Mouse (Mus musculus) cerebellum, postnatal 25 days (tissue): Measurements from ENCODE around the gene Omp.

Experiments
- DNase-seq, 2 experiments: peaks; one replicate each; pipeline ENCODE4 v3.0.0; 2021; ENCODE audit warnings: mixed read lengths in 2 of 2

The Omp gene

GRCm38 (mm10) chr7:98139216-98139615, 6.1 kb downstream of the Omp start:
- no peak for DNase-seq

- DNase-seq, result no peak
These were observed 7.3 kb downstream of the Omp start for GRCm38 (mm10) chr7:98137995-98138394.

- DNase-seq, result no peak
These were observed 7.7 kb downstream of the Omp start for GRCm38 (mm10) chr7:98137583-98137982.

GRCm38 (mm10) chr7:98131751-98132150, 13.6 kb downstream of the Omp start:
- DNase-seq, result no peak

- DNase-seq, result peak in 1 of 2 experiments; percentile 62
These were observed 19.8 kb downstream of the Omp start for GRCm38 (mm10) chr7:98125473-98125872.

- no peak for DNase-seq
These were observed 20.6 kb downstream of the Omp start for GRCm38 (mm10) chr7:98124701-98125100.

GRCm38 (mm10) chr7:98121673-98122072, 23.6 kb downstream of the Omp start:
- peak in 1 of 2 experiments; percentile 42 for DNase-seq

GRCm38 (mm10) chr7:98121241-98121640, 24.1 kb downstream of the Omp start:
- no peak for DNase-seq

- DNase-seq, result peak; percentile 85 to 87
These were observed 25.0 kb downstream of the Omp start for GRCm38 (mm10) chr7:98120325-98120724.

GRCm38 (mm10) chr7:98119961-98120232, 25.4 kb downstream of the Omp start:
- no peak for DNase-seq

- DNase-seq, result no peak
These were observed 25.9 kb downstream of the Omp start, which contains the start of gene Myo7a for GRCm38 (mm10) chr7:98119179-98119960. Myo7a (minus strand) TSS chr7:98119524.

- DNase-seq, result peak; percentile 62 to 79
These were observed 28.2 kb downstream of the Omp start for GRCm38 (mm10) chr7:98117012-98117660.

GRCm38 (mm10) chr7:98114656-98115055, 30.6 kb downstream of the Omp start:
- no peak for DNase-seq

- peak in 1 of 2 experiments; percentile 42 for DNase-seq
These were observed 34.1 kb downstream of the Omp start for GRCm38 (mm10) chr7:98111233-98111632.

- peak; percentile 65 to 67 for DNase-seq
These were observed 35.5 kb downstream of the Omp start for GRCm38 (mm10) chr7:98109771-98110170.

- DNase-seq, result peak; percentile 78 to 79
These were observed 36.5 kb downstream of the Omp start for GRCm38 (mm10) chr7:98108636-98109430.

- no peak for DNase-seq
These were observed 39.0 kb downstream of the Omp start for GRCm38 (mm10) chr7:98106272-98106671.

GRCm38 (mm10) chr7:98104481-98105435, 40.5 kb downstream of the Omp start:
- no peak for DNase-seq

- no peak for DNase-seq
These were observed 41.4 kb downstream of the Omp start for GRCm38 (mm10) chr7:98103942-98104292.

GRCm38 (mm10) chr7:98103002-98103941, 42.0 kb downstream of the Omp start:
- DNase-seq, result peak; percentile 89 to 94

- no peak for DNase-seq
These were observed 42.8 kb downstream of the Omp start for GRCm38 (mm10) chr7:98102488-98102887.
